Mouse (Mus musculus): Measurements from ENCODE around the gene Usp36. TPM values are rescaled to one million over a fixed set of nuclear protein-coding genes. Genes with fewer than 3 reads are reported as not detected.

Gene Usp36
- polyA plus RNA-seq, 1 experiment from 2014 or later = 20.2 TPM

DNA sequence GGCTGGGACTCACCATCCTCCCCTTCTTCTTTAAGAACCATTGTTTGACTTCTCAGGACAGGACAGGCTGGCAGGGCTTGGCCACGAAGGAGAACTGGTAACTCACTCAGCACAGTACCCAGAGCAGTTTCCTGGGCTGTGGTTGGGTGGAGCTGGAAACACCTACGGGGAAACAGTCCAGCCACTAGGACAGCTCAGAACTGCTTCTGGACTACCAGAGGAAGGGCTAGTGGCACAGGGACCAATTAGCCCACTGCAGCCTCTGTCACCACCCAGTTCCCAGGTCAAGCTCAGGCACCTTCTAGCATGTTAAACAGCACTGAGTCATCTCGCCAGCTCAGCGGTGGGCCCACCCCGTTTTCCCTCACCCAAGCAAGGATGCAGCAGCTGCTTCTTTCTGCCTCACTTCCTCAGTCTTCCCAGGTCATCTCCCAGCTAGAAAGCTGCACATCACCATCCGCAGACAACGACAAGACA is 77.4 kb downstream of the Usp36 start:
- Histone ChIP-seq H3K4me1 (replicated peaks; ENCODE audit: control insufficient read depth, insufficient read depth, low read length) (peaks cover 46% of the 10 kb centered on the region), H3K36me3 (ENCODE audit: control insufficient read depth, insufficient read depth) (no peaks in the 10 kb centered on the region), H3K9ac (replicated peaks; ENCODE audit: low read depth, low read length) (no peak overlapping the region), H3K27ac (ENCODE audit: low read length) (peak overlapping the region; percentile 5; the same call in 1 of the 2 replicates), H3K4me3 (replicated peaks; ENCODE audit: low read length) (no peak overlapping the region), H3K27me3 (replicated peaks; ENCODE audit: control insufficient read depth, insufficient read depth, low read length) (no peaks in the 10 kb centered on the region), H3K4me2 (ENCODE audit: low read length) (no peak overlapping the region), H3K9me3 (ENCODE audit: control insufficient read depth, low read length) (no peaks in the 10 kb centered on the region)
- ATAC-seq = no peak
- 68% methylated on average over 7 of the region's 7 CpGs for WGBS

DNA sequence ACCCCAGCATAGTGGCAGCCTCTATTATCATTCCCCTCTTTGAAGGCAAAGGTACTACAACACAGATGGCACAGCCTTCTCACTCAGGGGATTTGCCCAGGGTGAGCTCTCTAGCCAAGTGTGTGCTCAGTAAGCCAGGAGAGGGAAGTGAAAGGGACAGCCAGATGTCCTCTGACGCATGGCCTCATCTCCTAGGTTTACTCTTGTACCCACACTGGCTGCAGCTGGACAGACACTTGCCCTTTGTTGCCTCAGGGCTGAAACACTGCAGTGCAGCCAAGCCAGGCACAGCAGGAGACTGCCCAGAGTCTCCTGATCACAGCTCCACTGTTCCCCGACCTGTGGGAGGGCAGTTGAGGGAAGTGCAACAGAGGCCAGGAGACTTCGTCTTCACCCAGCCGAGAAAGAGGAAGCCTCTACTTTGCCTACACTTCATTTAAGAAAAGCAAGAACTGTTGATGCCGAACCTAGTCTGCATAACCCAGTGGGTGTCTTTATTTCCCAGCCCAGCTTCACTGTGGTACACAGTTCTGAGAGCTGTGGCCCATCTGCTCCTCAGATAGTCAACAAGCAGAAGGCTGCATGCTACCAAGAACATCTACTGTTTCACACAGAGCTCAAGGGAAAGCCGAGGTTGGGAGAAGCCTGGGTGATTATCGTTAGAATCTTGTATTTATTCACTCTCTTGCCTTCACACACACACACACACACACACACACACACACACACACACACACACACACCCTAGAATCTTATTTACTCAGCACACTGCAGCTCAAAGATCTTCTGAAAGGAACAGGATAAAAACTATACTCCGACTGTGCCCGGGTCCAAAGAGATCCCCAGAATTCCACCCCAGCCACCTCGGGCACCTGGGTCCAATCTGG is 78.1 kb downstream of the Usp36 start:
- Histone ChIP-seq H3K27ac (ENCODE audit: low read length) (peak overlapping the region; percentile 56), H3K9ac (replicated peaks; ENCODE audit: low read depth, low read length) (no peak overlapping the region), H3K4me1 (replicated peaks; ENCODE audit: control insufficient read depth, insufficient read depth, low read length) (peaks cover 46% of the 10 kb centered on the region), H3K36me3 (ENCODE audit: control insufficient read depth, insufficient read depth) (no peaks in the 10 kb centered on the region), H3K4me2 (ENCODE audit: low read length) (no peak overlapping the region), H3K27me3 (replicated peaks; ENCODE audit: control insufficient read depth, insufficient read depth, low read length) (no peaks in the 10 kb centered on the region), H3K4me3 (replicated peaks; ENCODE audit: low read length) (no peak overlapping the region), H3K9me3 (ENCODE audit: control insufficient read depth, low read length) (no peaks in the 10 kb centered on the region)
- ATAC-seq = peak; percentile 78
- 37% methylated on average over 10 of the region's 10 CpGs for WGBS

DNA sequence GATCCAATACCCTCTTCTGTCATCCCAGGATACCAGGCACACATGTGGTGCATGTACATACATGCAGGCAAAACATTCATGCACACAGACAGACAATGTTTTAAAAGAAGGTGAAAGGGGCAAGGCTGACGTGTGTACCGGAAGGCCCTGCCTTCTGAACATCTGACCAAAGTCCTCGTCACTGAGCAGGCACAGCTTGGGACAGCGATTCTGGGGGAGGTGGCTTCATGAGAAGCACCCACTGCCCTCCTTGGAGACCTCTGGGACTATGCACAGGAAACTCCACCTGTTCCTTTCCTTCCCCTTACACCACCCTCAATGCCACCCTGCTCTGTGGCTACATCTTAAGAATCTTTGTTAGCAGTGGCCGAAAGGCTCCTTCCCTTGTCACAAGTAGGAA is 79.1 kb downstream of the Usp36 start:
- Histone ChIP-seq H3K4me2 (ENCODE audit: low read length) (no peak overlapping the region), H3K27me3 (replicated peaks; ENCODE audit: control insufficient read depth, insufficient read depth, low read length) (no peaks in the 10 kb centered on the region), H3K4me1 (replicated peaks; ENCODE audit: control insufficient read depth, insufficient read depth, low read length) (peaks cover 46% of the 10 kb centered on the region), H3K9me3 (ENCODE audit: control insufficient read depth, low read length) (no peaks in the 10 kb centered on the region), H3K9ac (replicated peaks; ENCODE audit: low read depth, low read length) (no peak overlapping the region), H3K36me3 (ENCODE audit: control insufficient read depth, insufficient read depth) (no peaks in the 10 kb centered on the region), H3K4me3 (replicated peaks; ENCODE audit: low read length) (no peak overlapping the region), H3K27ac (ENCODE audit: low read length) (no peak overlapping the region; the same call in 1 of the 2 replicates)
- WGBS = 89% methylated on average over 5 of the region's 5 CpGs
- ATAC-seq = no peak

DNA sequence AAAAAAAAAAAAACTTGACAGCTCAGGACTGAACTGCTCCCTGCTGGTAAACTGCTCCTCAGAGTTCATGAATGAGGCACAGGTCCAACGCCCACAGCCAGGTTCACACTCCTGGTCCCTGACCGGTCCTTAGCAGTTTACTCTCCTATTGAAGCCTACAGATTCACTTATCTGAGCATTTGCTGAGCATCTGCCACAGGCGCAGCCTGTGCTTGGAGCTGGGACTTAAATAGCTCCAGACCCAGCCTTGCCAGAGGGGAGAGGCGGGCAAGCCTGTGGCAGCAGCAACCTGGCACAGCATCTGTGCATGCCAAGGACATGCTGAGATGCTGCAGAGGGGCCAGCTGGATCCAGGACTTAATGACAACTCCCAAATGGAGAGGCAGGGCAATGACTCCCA is 79.9 kb downstream of the Usp36 start:
- Histone ChIP-seq H3K4me2 (ENCODE audit: low read length) (no peak overlapping the region), H3K27me3 (replicated peaks; ENCODE audit: control insufficient read depth, insufficient read depth, low read length) (no peaks in the 10 kb centered on the region), H3K4me3 (replicated peaks; ENCODE audit: low read length) (no peak overlapping the region), H3K36me3 (ENCODE audit: control insufficient read depth, insufficient read depth) (no peaks in the 10 kb centered on the region), H3K9ac (replicated peaks; ENCODE audit: low read depth, low read length) (no peak overlapping the region), H3K4me1 (replicated peaks; ENCODE audit: control insufficient read depth, insufficient read depth, low read length) (peaks cover 46% of the 10 kb centered on the region), H3K9me3 (ENCODE audit: control insufficient read depth, low read length) (no peaks in the 10 kb centered on the region), H3K27ac (ENCODE audit: low read length) (peak overlapping the region; percentile 56)
- peak; percentile 45; the same call in 1 of the 2 replicates for ATAC-seq
- 56% methylated on average over 4 of the region's 4 CpGs for WGBS

Other genes with a start within 250 kb of the Usp36 start
- gene Dnah17, start 159.6 kb downstream of the Usp36 start, polyA plus RNA-seq (2015; fragmentation: Nextera tagmentation; extraction: Ambion mirVana) = 0.22 and 0.37 TPM in 2 replicates
- 32.1 and 35.2 TPM in 2 replicates for gene Cyth1, start 41.7 kb downstream of the Usp36 start, polyA plus RNA-seq (2015; fragmentation: Nextera tagmentation; extraction: Ambion mirVana)
- gene Cep295nl, start 52.3 kb upstream of the Usp36 start, polyA plus RNA-seq (2015; fragmentation: Nextera tagmentation; extraction: Ambion mirVana) = 0.14 and 0.35 TPM in 2 replicates
- 79.8 and 79.9 TPM in 2 replicates for gene Timp2, start 65.5 kb upstream of the Usp36 start, polyA plus RNA-seq (2015; fragmentation: Nextera tagmentation; extraction: Ambion mirVana)
- gene Lgals3bp, start 111.8 kb upstream of the Usp36 start, polyA plus RNA-seq (2015; fragmentation: Nextera tagmentation; extraction: Ambion mirVana) = 2.7 and 2.8 TPM in 2 replicates
- 26.0 and 27.3 TPM in 2 replicates for gene Cant1, start 128.8 kb upstream of the Usp36 start, polyA plus RNA-seq (2015; fragmentation: Nextera tagmentation; extraction: Ambion mirVana)
- gene C1qtnf1, start 138.0 kb upstream of the Usp36 start, polyA plus RNA-seq (2015; fragmentation: Nextera tagmentation; extraction: Ambion mirVana) = 3.2 and 3.3 TPM in 2 replicates
- 6.7 and 7.1 TPM in 2 replicates for gene Engase, start 186.6 kb upstream of the Usp36 start, polyA plus RNA-seq (2015; fragmentation: Nextera tagmentation; extraction: Ambion mirVana)

Data from forebrain, embryonic 16.5 days (tissue).